Mouse (Mus musculus): Measurements from ENCODE around the gene Erfe. TPM values are rescaled to one million over a fixed set of nuclear protein-coding genes. Genes with fewer than 3 reads are reported as not detected.

Erfe gene
- polyA plus RNA-seq, 1 experiment from 2014 or later = 7.8 TPM

GRCm38 (mm10) chr1:91381091-91381471 is 14.9 kb downstream of the Erfe start:
- H3K36me3 ChIP-seq = peaks cover 96% of the 10 kb centered on the region
- WGBS (ENCODE audit: insufficient replicate concordance) = 90% methylated on average over 4 of the region's 4 CpGs
- ATAC-seq = no peak

DNA sequence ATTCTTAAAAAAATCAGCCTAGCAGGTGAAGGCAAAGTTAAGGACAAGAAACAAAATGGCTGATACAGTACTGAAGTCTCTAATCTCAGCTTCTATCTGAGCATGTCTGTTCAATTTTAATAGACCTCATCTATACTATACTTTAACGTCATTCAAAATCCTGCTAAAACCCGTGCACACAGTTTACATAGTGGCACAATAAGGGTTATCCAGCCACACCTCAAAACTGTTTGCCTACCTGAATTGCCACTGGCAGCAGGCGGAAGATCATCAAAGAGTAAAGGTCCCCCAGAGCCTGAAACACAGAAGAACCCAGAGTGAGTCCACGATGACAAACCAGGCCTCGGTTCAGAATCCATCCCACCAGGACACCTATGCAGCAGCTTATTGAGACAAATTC is 24.1 kb downstream of the Erfe start:
- ATAC-seq = no peak
- Histone ChIP-seq H3K27me3 (replicated peaks) (no peaks in the 10 kb centered on the region), H3K27ac (no peak overlapping the region), H3K4me1 (peaks cover 8% of the 10 kb centered on the region; the same call in 1 of the 2 replicates), H3K4me3 (no peak overlapping the region), H3K36me3 (peaks cover 97% of the 10 kb centered on the region), H3K4me2 (no peak overlapping the region), H3K9ac (no peak overlapping the region), H3K9me3 (replicated peaks) (no peaks in the 10 kb centered on the region)
- 81% methylated on average over 5 of the region's 5 CpGs for WGBS (ENCODE audit: insufficient replicate concordance)

More at GRCm38 (mm10) chr1:91381091-91381471, 14.9 kb downstream of the Erfe start:
- Histone ChIP-seq H3K4me3 (no peak overlapping the region), H3K4me1 (no peaks in the 10 kb centered on the region), H3K4me2 (no peak overlapping the region), H3K9me3 (replicated peaks) (no peaks in the 10 kb centered on the region), H3K9ac (no peak overlapping the region), H3K27me3 (replicated peaks) (no peaks in the 10 kb centered on the region), H3K27ac (no peak overlapping the region)

- Histone ChIP-seq H3K4me1 (peaks cover 33% of the 10 kb centered on the region), H3K9me3 (replicated peaks) (no peaks in the 10 kb centered on the region), H3K9ac (peak overlapping the region; percentile 96), H3K36me3 (peaks cover 38% of the 10 kb centered on the region), H3K4me2 (peak overlapping the region; percentile 88), H3K27ac (peak overlapping the region; percentile 89), H3K27me3 (replicated peaks) (0 out of 2 replicates have a peak, but pooled peaks cover 13% of the 10 kb centered on the region), H3K4me3 (peak overlapping the region; percentile 92)
- WGBS (ENCODE audit: insufficient replicate concordance) = 1% methylated on average over 12 of the region's 12 CpGs
- ATAC-seq = peak; percentile 1; the same call in 1 of the 2 replicates
These were observed 31.7 kb downstream of the Erfe start for GRCm38 (mm10) chr1:91397927-91398259.

DNA sequence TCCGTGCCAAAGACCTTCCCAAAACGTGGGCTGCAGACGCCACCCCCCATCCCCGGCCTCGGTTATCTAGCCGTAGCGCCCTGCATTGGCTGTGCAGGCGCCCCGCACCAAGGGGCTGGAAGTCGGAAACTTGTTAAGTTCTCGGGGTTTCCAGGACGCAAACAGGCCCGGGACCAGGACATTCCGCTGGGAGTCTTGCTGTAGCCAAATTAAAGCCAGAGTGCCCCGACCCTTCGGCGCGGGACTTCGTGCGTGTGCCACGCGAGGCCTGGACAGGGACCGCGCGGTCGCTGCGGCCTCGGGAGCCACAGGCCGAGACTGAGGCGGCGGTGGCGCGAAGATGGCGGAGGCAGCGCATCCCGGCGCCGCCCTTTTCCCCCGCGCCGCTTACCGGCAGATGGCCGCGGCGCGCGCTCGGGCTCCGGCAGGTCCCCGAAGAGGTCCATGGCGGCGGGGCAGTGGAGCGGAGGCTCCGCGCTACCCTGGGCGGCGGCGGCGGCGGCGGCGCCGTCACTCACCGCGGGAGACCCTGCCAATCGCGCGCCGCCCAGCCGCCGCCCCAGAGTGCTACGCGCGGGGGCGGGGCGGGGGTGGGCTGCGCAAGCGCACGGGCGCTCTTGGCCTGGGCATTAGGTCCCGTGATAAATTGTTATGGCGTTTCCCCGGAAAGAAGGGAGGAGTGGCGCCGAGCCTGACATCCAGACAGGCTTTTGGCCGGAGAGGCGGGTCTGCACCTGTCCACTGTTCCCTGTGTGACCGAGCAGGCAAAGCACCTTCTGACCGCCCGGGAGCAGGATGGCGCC is 32.2 kb downstream of the Erfe start, which contains the start of gene Ilkap:
Gene Ilkap (minus strand): TSS at position 556 of the 803 bp plus-strand sequence.
- Histone ChIP-seq H3K4me2 (peak within 1 kb of the TSS; percentile 88), H3K27me3 (replicated peaks) (0 out of 2 replicates have a peak, but pooled peaks cover 13% of the 10 kb centered on the region), H3K36me3 (peaks cover 32% of the 10 kb centered on the region), H3K9me3 (replicated peaks) (no peaks in the 10 kb centered on the region), H3K4me3 (peak within 1 kb of the TSS; percentile 92), H3K4me1 (peaks cover 33% of the 10 kb centered on the region), H3K27ac (peak within 1 kb of the TSS; percentile 89), H3K9ac (peak within 1 kb of the TSS; percentile 96)
- under 1% methylated on average over 83 of the region's 91 CpGs for WGBS (ENCODE audit: insufficient replicate concordance)
- peak; percentile 96 for ATAC-seq

DNA sequence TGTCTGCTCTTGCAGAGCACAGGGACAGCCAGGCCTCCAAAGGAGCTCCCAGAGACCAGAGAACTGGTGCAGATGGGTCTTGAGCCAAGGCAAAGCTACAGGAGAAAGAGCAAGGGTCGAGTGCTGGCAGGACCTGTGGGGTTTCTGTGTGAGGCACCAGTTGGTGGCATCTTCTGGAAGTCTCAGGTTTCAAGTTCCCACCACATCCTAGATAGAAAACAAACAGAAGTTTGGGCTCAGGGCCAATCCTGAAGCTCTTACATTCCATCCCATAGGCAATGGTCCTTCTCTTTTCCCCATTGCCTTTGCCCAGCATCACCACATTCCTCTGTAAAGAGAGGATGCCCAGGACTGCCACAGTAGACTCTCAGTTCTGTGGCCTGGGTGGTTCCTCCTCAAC is 38.7 kb downstream of the Erfe start:
- no peak for ATAC-seq
- Histone ChIP-seq H3K36me3 (no peaks in the 10 kb centered on the region), H3K27ac (no peak overlapping the region), H3K9ac (no peak overlapping the region), H3K4me2 (no peak overlapping the region), H3K9me3 (replicated peaks) (no peaks in the 10 kb centered on the region), H3K27me3 (replicated peaks) (peaks cover 48% of the 10 kb centered on the region), H3K4me3 (no peak overlapping the region), H3K4me1 (no peaks in the 10 kb centered on the region)
- WGBS (ENCODE audit: insufficient replicate concordance) = 11% methylated on average over 1 of the region's 1 CpGs

DNA sequence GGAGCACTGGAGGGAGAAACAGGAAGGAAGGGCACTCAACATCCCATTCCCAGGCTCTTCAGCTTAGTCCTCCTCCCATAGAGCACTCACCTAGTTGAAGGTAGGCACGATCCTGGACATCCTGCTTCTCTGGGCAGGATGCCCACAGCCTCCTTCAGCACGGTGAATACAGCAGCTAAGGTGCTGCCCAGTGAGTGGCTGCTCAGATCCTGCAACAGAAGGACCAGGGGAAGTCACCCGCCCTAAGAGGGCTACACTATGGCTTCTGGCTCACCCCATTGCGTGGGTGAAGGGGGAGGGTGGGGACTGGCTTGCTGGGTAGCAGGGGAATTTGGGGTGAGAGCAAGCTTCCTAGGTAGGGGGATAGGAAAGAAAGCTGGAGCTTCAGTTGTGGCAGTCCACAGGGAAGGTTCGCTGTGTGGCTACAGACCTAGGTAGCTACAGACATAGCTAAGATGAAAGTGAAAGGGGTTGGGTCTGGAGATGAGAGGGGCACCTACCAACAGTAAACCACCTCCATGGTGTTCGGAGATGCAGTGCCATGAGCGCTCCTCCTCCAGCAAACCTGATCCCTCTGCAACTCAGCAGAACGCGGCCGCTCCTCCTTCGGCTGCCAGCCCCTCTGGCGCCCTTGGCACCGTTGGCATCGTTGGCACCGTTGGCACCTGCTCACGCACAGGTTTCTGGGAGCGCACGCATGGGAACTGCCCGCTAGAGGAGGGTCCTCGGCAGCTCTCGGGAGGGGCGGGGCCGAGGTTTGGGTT is 39.4 kb downstream of the Erfe start:
- H3K4me3 ChIP-seq = no peak overlapping the region
- H3K9ac ChIP-seq = no peak overlapping the region
- no peaks in the 10 kb centered on the region for H3K9me3 ChIP-seq (replicated peaks)
- H3K4me2 ChIP-seq = no peak overlapping the region
- H3K36me3 ChIP-seq = no peaks in the 10 kb centered on the region
- H3K4me1 ChIP-seq = no peaks in the 10 kb centered on the region
- ATAC-seq = no peak
- no peak overlapping the region for H3K27ac ChIP-seq
- WGBS (ENCODE audit: insufficient replicate concordance) = 47% methylated on average over 23 of the region's 23 CpGs
- peaks cover 43% of the 10 kb centered on the region for H3K27me3 ChIP-seq (replicated peaks)

GRCm38 (mm10) chr1:91407819-91408218 is 41.6 kb downstream of the Erfe start:
- H3K4me1 ChIP-seq = peaks cover 11% of the 10 kb centered on the region
- H3K4me3 ChIP-seq = no peak overlapping the region
- 66% methylated on average over 4 of the region's 4 CpGs for WGBS (ENCODE audit: insufficient replicate concordance)
- no peak overlapping the region for H3K27ac ChIP-seq
- ATAC-seq = no peak
- no peaks in the 10 kb centered on the region; the same call in 1 of the 2 replicates for H3K36me3 ChIP-seq
- H3K4me2 ChIP-seq = no peak overlapping the region
- H3K27me3 ChIP-seq (replicated peaks) = peaks cover 42% of the 10 kb centered on the region
- H3K9ac ChIP-seq = no peak overlapping the region
- no peaks in the 10 kb centered on the region for H3K9me3 ChIP-seq (replicated peaks)

DNA sequence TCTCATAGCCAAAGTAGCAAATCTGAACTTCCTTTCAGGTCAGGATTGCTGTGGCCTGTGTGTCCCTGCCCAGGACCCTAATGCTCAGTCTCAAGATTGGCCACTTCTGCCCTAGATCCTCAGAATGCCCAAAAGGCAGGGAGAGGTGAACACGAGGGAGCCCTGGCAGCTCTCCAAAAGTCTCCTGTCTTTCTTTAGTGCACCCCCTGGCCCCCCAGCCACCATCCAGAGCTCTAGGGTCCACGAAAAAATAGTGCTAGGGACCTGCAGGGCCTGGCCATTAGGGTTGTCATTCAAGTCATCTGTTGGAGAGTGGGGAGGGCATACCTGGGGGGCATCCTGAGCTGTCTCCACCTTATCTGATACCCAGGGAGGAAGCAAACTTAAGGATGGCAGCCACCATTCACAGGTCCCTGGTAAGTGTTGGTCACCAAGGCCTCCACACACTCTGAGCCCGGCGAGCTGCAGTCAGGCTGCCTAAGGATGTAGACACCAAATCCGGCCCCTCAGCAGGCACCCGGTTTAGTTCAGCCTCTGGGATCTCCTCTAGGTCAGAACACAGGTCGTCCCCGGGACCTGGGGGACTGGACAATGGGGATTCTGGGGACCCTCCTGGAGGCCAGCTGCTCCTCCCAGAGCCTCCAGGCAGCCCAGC is 45.5 kb downstream of the Erfe start:
- Histone ChIP-seq H3K4me2 (peak overlapping the region; percentile 97), H3K36me3 (no peaks in the 10 kb centered on the region; the same call in 1 of the 2 replicates), H3K4me1 (peaks cover 26% of the 10 kb centered on the region), H3K4me3 (peak overlapping the region; percentile 77), H3K9ac (peak overlapping the region; percentile 81; the same call in 1 of the 2 replicates), H3K27me3 (replicated peaks) (peaks cover 30% of the 10 kb centered on the region), H3K27ac (no peak overlapping the region), H3K9me3 (replicated peaks) (no peaks in the 10 kb centered on the region)
- no peak for ATAC-seq
- 72% methylated on average over 8 of the region's 8 CpGs for WGBS (ENCODE audit: insufficient replicate concordance)

DNA sequence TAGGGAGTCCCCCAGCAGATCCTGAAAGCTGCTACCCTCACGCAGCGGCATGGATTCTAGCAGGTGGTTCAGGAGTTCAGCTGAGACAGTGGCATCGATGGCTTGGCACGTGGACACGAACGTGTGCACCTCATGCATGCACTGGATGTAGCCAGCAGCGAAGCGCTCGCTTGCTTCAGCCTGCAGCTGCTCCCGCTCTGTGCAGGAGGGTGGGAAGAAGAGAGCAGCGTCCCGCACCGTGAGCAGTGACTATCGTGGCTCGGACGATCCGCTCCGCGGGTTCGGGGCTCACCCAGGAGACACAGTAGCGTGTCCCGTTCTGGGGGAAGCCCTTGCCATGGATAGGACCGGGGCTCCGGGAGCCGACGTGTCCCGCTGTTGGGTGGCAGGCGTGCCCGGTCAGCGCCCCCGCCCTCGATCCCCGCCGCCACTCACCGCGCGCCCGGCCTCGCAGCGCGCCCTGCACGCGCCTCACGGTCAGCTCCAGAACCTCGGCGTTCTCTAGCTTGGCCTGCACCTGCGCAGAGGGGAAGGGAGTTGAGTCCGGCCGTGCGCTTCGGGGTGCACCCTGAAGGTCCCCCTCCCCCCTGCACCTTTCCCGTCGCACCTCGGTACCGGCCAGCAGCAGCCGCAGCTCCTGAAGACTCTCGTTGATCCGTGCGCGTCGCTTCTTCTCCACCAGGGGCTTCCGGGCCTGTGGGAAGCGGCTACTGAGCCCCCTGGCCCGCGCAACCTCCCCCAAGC is 46.2 kb downstream of the Erfe start:
- peak; percentile 19 for ATAC-seq
- Histone ChIP-seq H3K27me3 (replicated peaks) (peaks cover 25% of the 10 kb centered on the region), H3K9ac (peak overlapping the region; percentile 81), H3K9me3 (replicated peaks) (no peaks in the 10 kb centered on the region), H3K4me3 (peak overlapping the region; percentile 77), H3K4me1 (peaks cover 26% of the 10 kb centered on the region), H3K4me2 (peak overlapping the region; percentile 97), H3K27ac (peak overlapping the region; percentile 60), H3K36me3 (no peaks in the 10 kb centered on the region; the same call in 1 of the 2 replicates)
- WGBS (ENCODE audit: insufficient replicate concordance) = 6% methylated on average over 63 of the region's 65 CpGs

- H3K9me3 ChIP-seq (replicated peaks) = no peaks in the 10 kb centered on the region
- H3K4me2 ChIP-seq = peak overlapping the region; percentile 97
- peak; percentile 94 for ATAC-seq
- H3K4me1 ChIP-seq = peaks cover 26% of the 10 kb centered on the region
- under 1% methylated on average over 34 of the region's 34 CpGs for WGBS (ENCODE audit: insufficient replicate concordance)
- peak overlapping the region; percentile 64 for H3K27ac ChIP-seq
- H3K27me3 ChIP-seq (replicated peaks) = peaks cover 22% of the 10 kb centered on the region
- peak overlapping the region; percentile 81 for H3K9ac ChIP-seq
- peak overlapping the region; percentile 77 for H3K4me3 ChIP-seq
- no peaks in the 10 kb centered on the region; the same call in 1 of the 2 replicates for H3K36me3 ChIP-seq
These were observed 46.8 kb downstream of the Erfe start for GRCm38 (mm10) chr1:91413030-91413506.

- no peak; the same call in 1 of the 2 replicates for ATAC-seq
- peak overlapping the region; percentile 64 for H3K27ac ChIP-seq
These were observed 47.3 kb downstream of the Erfe start for GRCm38 (mm10) chr1:91413536-91413897.

More at GRCm38 (mm10) chr1:91413536-91413897, 47.3 kb downstream of the Erfe start:
- H3K36me3 ChIP-seq = no peaks in the 10 kb centered on the region; the same call in 1 of the 2 replicates
- H3K4me1 ChIP-seq = peaks cover 26% of the 10 kb centered on the region
- WGBS (ENCODE audit: insufficient replicate concordance) = under 1% methylated on average over 14 of the region's 14 CpGs
- peak overlapping the region; percentile 81 for H3K9ac ChIP-seq
- peaks cover 22% of the 10 kb centered on the region for H3K27me3 ChIP-seq (replicated peaks)
- H3K4me3 ChIP-seq = peak overlapping the region; percentile 77
- no peaks in the 10 kb centered on the region for H3K9me3 ChIP-seq (replicated peaks)
- H3K4me2 ChIP-seq = peak overlapping the region; percentile 97
